Comparison of ENCODE assay signal across 9 mouse cellular contexts in the genomic region with DNA sequence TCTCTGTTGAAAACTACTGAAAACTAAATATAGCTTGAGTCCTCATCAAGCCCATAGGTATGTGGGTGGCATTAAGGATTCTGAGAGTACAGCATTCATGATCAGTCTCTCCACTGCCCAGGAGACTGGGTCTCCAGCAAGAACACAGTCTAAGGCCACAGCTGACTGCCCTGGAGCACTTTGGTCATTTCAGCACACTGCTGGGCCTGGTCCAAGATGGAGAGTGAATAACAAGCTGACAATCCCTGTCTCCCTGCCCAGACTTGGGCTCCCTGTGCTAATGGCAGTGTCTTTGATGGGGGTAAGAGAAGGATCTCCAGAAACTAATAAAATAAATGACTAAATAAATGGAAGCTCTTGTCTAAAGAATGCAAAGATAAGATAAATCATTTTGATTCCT. TPM values are rescaled to one million over a fixed set of nuclear protein-coding genes. Genes with fewer than 3 reads are reported as not detected.
A peak's percentile ranks its signal among the peaks of the same experiment; 100 is the strongest.
DNase-seq lines count a peak whose midpoint lies in the region; ATAC-seq and TF ChIP-seq lines count a peak whose summit lies in the region.
"Had no signal": no experiment of that assay in that cellular context is flagged by ENCODE, and none has a peak within 500 bp of the region (broad histone marks: within the 10 kb centered on the region; RNA-seq: fewer than 3 reads in every experiment).

No protein-coding gene starts in this region.

- intact Hi-C loops in left cerebral cortex, postnatal 25 days (cut with DNase I): no loop called here

- no peaks in the 10 kb centered on the region for H3K27me3 ChIP-seq in lung, embryonic 14.5 days (ENCODE audit: insufficient read depth, low read length)
- no peaks in the 10 kb centered on the region for H3K27me3 ChIP-seq in cerebellum, adult 2 months (ENCODE audit: control insufficient read depth, insufficient read depth, low read length)

- no peak overlapping the region for H3K4me2 ChIP-seq in lung, embryonic 14.5 days

- H3K9ac ChIP-seq in lung, embryonic 14.5 days: no peak overlapping the region

- DNase-seq in lung, embryonic 14.5 days: peak; percentile 86
- no peak for DNase-seq in lung, postnatal 25 days (ENCODE audit: low spot score)
- DNase-seq in cerebellum, adult 2 months: peak; percentile 41 to 60
- peak; percentile 14 for DNase-seq in heart, adult 8-10 months (ENCODE audit: low spot score)
- DNase-seq in kidney, postnatal 4 days: peak; percentile 22 to 26
- no peak for DNase-seq in thymus, postnatal 25 days
- no peak for DNase-seq in thymus, postnatal 36 days
- no peak for DNase-seq in left cerebral cortex, postnatal 25 days (ENCODE audit: low spot score in 2 of 2)

- TF ChIP-seq CTCF in lung, embryonic 14.5 days (IDR thresholded peaks at IDR 0.05; ENCODE audit: low read depth): no peak
- TF ChIP-seq CTCF in cerebellum, adult 2 months (IDR thresholded peaks at IDR 0.05; ENCODE audit: borderline replicate concordance, insufficient read depth, low read depth, low read length): no peak

- TF ChIP-seq POLR2A in cerebellum, adult 2 months (IDR thresholded peaks at IDR 0.05; ENCODE audit: borderline replicate concordance, insufficient read depth, low read length): no peak

- no peaks in the 10 kb centered on the region for H3K9me3 ChIP-seq in lung, embryonic 14.5 days (ENCODE audit: low read depth, low read length)

- H3K4me1 ChIP-seq in lung, embryonic 14.5 days (ENCODE audit: insufficient read depth): peaks cover 19% of the 10 kb centered on the region
- peaks cover 29% of the 10 kb centered on the region for H3K4me1 ChIP-seq in cerebellum, adult 2 months (ENCODE audit: control insufficient read depth, insufficient read depth, low read length)

- H3K4me3 ChIP-seq in lung, embryonic 14.5 days (ENCODE audit: low read depth, low read length): no peak overlapping the region
- no peak overlapping the region for H3K4me3 ChIP-seq in cerebellum, adult 2 months (replicated peaks; ENCODE audit: insufficient read depth, low read depth, low read length)

- H3K27ac ChIP-seq in lung, embryonic 14.5 days (ENCODE audit: low read depth): no peak overlapping the region
- no peak overlapping the region for H3K27ac ChIP-seq in cerebellum, adult 2 months (ENCODE audit: insufficient read depth, low read length)

- no peaks in the 10 kb centered on the region for H3K36me3 ChIP-seq in lung, embryonic 14.5 days (ENCODE audit: insufficient read depth)

- peak; percentile 89 for ATAC-seq in lung, embryonic 14.5 days (ENCODE audit: insufficient read depth)

RNA-seq across cellular contexts. Expression of a gene that starts 30.5 kb away (rescaled TPM):
- polyA plus RNA-seq in lung, embryonic 14.5 days (2014; fragmentation: Nextera tagmentation; extraction: Ambion mirVana): 9.8 and 10.1 TPM in 2 replicates
- 18.0 and 20.7 TPM in 2 replicates for polyA plus RNA-seq in cerebellum, adult 2 months (2012; rRNA removed)
- total RNA-seq in heart, adult 8-10 months (2022): 10 to 100 TPM; 18.8 to 28.3 (median 25.5) TPM
- 100 to 1,000 TPM in 1 of 2 experiments, 10 to 100 TPM in 1; 88.4 to 102 TPM for total RNA-seq in left cerebral cortex, postnatal 25 days (2021)
- total RNA-seq: neutrophil, adult 5-6 weeks had no signal

Comparison
In these comparisons a context has a peak if more than half of its experiments do, and no peak if none do; other contexts are left out.
1. DNase-seq: peak in lung, embryonic 14.5 days (single experiment), cerebellum, adult 2 months (2 of 2), heart, adult 8-10 months (single experiment) and kidney, postnatal 4 days (2 of 2); none in lung, postnatal 25 days (single experiment), thymus, postnatal 25 days (single experiment), thymus, postnatal 36 days (0 of 2) and left cerebral cortex, postnatal 25 days (0 of 2).